Mouse (Mus musculus) right cerebral cortex, postnatal 36 days (tissue): Measurements from ENCODE around the gene Ubl3.

Experiments used
- DNase-seq, 2 experiments: peaks; one replicate each; pipeline ENCODE4 v3.0.0; 2022; ENCODE audit warnings: low spot score in 2 of 2, mixed read lengths in 1 of 2

Ubl3 gene

GRCm38 (mm10) chr5:148552187-148553071, at the start of gene Ubl3:
Ubl3 (minus strand) TSS chr5:148552789.
- DNase-seq: peak; percentile 88 to 89

DNA sequence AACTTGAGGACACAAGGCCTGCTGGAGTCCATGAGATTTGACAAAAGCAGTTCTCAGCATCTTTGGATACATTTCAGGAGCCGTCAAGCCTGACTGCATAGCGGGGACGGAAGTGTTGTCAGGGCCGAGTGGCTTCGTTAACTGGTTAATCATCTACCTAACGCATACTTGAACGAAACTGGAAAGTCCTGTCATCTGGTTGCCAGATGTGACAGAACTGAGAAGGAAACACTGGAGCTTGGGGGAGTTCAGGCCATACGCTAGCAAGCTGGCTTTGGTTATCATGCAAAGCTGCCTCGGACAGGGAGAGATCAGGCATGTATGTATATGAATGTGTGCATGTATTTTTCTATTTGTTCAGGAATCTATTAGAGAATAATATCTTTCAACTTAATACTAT, 45.8 kb upstream of the Ubl3 start:
- no peak for DNase-seq

DNA sequence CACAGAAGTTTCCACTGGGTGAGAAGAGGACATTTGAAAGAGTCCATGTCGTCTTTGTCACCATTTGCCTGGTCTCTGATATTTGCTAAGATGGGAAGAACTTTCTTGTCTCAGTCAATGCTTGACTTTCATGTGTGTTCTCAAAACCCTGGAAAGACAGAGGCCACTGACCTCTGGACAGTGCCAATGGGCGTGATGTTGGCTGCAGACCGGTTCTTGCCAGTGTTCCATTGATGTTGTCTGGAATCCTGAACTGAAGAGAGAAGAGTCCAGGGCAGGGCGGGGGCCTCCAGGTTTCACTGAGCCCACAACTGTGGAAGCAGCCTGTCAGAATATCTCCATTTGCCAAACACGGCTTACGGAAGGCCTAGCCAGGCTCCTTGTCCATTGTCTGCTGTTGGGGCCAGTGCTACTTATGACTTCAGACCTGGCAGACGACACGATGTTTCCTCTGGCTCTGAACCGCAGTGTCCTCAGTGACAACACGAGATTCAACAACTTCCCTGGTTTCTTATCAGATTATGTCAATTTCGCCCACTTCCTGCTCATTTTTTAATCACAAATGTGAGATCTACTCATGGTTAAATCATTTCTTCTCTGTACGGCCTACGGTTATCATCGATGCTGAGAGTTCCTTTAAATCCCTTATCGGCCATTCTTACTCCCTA, 43.6 kb upstream of the Ubl3 start:
- no peak for DNase-seq

GRCm38 (mm10) chr5:148595459-148595751, 42.8 kb upstream of the Ubl3 start:
- no peak for DNase-seq

- DNase-seq: no peak
Observed at GRCm38 (mm10) chr5:148594693-148595458, 42.3 kb upstream of the Ubl3 start.

- no peak for DNase-seq
Observed at GRCm38 (mm10) chr5:148593607-148594006, 41.0 kb upstream of the Ubl3 start.

GRCm38 (mm10) chr5:148591448-148591862, 38.9 kb upstream of the Ubl3 start:
- DNase-seq: no peak

GRCm38 (mm10) chr5:148590603-148591447, 38.2 kb upstream of the Ubl3 start:
- DNase-seq: no peak

- DNase-seq: no peak
Observed at GRCm38 (mm10) chr5:148588987-148589386, 36.4 kb upstream of the Ubl3 start.

- DNase-seq: no peak
Observed at GRCm38 (mm10) chr5:148588142-148588650, 35.6 kb upstream of the Ubl3 start.

DNA sequence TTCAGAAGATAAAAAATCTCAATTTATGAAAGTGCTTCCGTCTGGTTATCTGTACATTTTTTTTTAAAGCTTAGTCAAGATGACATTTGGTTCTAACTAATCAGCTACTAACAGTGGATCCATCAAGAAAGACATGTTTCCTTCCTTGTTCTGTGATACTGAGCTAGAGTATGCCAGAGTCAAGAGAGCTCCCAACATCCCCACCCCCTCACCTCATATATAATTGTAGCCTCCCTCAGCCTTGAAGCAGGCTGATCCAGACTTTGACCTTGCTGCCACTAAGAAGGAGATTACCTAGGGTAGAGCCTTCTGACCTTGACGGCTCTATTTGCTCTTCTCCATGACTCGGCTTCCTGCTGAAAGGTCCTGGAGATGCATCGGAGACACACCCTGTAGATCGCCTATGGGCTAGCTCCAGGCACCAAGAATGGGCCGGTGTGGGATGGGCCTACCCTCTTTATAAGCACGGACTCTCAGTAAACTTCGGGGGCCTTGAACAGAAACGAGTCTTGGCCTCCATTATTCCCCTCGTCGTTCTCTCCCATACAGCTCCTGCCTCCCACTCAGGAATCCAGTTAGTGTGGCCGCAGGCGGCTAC, 27.9 kb upstream of the Ubl3 start:
- DNase-seq: no peak

- DNase-seq: no peak
Observed at GRCm38 (mm10) chr5:148579156-148579555, 26.6 kb upstream of the Ubl3 start.

DNA sequence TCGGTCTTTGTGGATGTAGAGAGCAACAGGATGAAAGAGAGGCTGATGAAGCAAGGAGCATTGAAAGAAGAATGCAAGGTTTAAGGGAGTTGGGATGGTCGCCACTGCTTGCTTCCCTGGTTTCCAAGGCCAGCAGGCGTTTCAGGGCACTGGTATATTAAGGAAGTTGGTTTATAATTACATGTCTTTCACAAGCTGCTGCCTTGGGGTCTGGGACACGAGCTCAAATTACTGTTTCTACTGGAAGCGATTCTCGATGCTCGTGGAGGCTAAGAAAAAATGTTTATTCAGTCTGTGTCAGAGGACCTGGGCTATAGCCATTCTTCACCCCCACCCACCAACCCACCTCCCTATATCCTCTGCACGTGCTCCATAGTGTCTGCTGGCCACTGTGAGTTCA, 25.8 kb upstream of the Ubl3 start:
- DNase-seq: no peak

DNA sequence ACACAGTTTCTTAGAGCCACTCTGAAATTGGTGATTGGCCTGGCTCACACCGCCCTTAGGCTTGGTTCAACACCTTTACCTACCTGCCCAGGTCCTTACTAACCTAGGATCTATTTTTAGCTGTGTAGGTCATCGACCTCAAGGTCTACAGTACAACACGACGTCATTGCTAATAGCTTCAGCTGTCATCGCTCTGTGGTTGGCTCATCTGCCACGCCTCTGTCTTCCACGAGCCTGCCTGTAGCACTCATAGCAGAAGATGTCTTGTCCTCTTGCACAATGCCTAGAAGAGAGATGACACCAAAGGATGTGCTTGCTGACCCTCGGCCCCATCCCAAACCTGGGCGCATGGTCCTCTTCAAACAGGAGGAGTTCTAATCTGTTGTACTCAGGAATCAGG, 24.7 kb upstream of the Ubl3 start:
- no peak for DNase-seq

GRCm38 (mm10) chr5:148575163-148575562, 22.6 kb upstream of the Ubl3 start:
- no peak for DNase-seq

DNA sequence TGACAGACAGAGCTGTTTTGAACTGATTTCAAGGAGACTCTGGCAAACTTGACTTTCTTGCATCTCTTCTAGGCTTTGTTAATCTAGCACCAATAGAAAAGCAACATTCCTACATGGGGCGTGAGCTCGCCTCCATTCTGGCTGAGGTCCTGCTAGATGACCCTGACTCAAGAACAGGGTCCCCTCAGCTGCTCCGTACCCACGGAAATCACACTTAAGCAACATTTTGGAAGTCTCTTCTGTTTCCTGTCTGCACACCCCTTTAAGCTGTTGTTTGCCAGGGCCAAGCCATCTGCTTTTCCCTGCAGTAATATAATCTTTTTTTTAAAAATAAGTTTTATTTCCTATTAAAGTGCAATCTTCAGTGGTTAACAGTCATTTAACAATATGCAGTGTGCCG, 20.1 kb upstream of the Ubl3 start:
- no peak for DNase-seq

- DNase-seq: no peak
Observed at GRCm38 (mm10) chr5:148570571-148571304, 18.1 kb upstream of the Ubl3 start.

DNA sequence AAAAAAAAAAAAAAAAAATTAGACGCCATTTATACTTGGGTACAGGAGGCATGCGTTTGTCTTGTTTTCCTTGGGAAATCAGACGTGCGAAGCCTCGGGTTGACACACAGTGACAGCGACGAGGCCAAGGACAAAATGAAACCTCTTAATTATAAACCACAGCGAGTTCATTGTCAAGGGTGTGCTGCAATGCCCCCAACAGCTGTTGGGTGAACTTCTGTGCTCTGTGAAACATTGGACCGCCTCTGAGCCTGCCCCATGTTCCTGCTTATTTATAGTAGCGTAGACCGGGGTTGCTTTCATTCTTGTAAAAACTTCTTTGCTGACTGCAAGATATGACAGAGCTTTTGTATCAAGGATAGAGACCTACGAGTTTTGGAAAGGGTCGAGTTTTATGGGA, 16.9 kb upstream of the Ubl3 start:
- no peak for DNase-seq

DNA sequence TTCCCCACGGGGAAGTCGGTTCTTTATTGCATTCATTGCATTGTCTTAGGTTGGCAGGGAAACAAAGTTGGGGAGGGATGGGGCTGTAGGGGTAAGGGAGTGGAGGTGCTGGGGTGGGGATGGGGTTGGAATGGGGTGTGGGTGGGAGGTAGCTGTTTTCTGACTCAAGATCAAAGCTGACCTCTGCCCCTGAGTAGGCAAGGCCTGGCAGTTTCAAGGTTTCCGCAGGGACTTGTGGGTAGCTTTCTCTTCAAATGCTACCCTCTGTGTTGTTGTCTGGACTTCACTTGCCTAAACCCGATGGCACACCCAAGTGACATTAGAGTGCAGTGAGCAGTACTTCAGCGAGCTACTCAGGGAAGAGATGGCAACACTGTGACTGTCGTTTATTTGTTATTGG, 13.0 kb upstream of the Ubl3 start:
- DNase-seq: no peak

DNA sequence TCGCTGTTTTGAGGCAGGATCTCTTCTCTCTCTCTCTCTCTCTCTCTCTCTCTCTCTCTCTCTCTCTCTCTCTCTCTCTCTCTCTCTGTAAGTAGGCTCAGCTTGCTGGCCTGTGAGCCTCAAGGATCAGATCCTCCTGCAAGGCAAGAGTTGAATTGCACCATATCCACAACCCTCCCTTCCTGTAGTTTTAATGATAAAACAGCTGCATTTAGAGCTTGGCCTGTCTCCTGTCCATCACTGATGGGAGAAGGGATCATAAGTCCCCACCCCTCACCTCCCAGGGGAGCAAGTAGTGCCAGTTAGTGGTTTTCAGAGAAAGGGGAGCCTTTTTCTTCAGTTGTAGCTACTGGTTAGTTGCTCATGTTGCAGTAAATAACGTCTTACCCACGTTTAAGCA, 11.5 kb upstream of the Ubl3 start:
- DNase-seq: no peak
